Mouse (Mus musculus) lung, embryonic 15.5 days (tissue): ENCODE data around the gene Lmtk3. TPM values are rescaled to one million over a fixed set of nuclear protein-coding genes. Genes with fewer than 3 reads are reported as not detected.

ENCODE experiments used
- ATAC-seq: fragments of 200-750 bp; cut with Nextera tagmentation; 2 replicates; pipeline ENCODE4 v1.8.0; 2017; ENCODE audit warnings: moderate number of reproducible peaks, borderline replicate concordance; ENCODE audit not compliant: low FRiP score, low TSS enrichment; ENCODE audit errors: extremely low read depth
- H3K27ac ChIP-seq: fragments of 300-500 bp; sonication (generic); 2 replicates; pipeline ENCODE4 v1.5.1; 2015; ENCODE audit warnings: moderate library complexity, mild to moderate bottlenecking, inconsistent platforms
- H3K27me3 ChIP-seq: fragments of 300-500 bp; sonication (generic); 2 replicates; pipeline ENCODE4 v1.6.1; 2015; ENCODE audit warnings: inconsistent platforms
- H3K36me3 ChIP-seq: fragments of 300-500 bp; sonication (generic); 2 replicates; pipeline ENCODE4 v1.6.1; 2015; ENCODE audit warnings: inconsistent platforms
- H3K4me1 ChIP-seq: fragments of 300-500 bp; sonication (generic); 2 replicates; pipeline ENCODE4 v1.6.1; 2015; ENCODE audit warnings: inconsistent platforms
- H3K4me2 ChIP-seq: fragments of 300-500 bp; sonication (generic); 2 replicates; pipeline ENCODE4 v1.6.1; 2015; ENCODE audit warnings: inconsistent platforms, mild to moderate bottlenecking, moderate library complexity
- H3K4me3 ChIP-seq: fragments of 300-500 bp; sonication (generic); 2 replicates; pipeline ENCODE4 v1.5.1; 2015; ENCODE audit warnings: mild to moderate bottlenecking, inconsistent platforms
- H3K9ac ChIP-seq: fragments of 300-500 bp; sonication (generic); 2 replicates; pipeline ENCODE4 v1.6.1; 2015; ENCODE audit warnings: inconsistent platforms
- H3K9me3 ChIP-seq: fragments of 300-500 bp; sonication (generic); 2 replicates; pipeline ENCODE4 v1.6.1; 2016; ENCODE audit warnings: inconsistent platforms
- WGBS: fragments of 180-500 bp; shearing (Covaris S2); methylation state at CpG from one replicate; pipeline ENCODE4 v1.1.7; 2015; 5-methylcytosine and 5-hydroxymethylcytosine counted together
- polyA plus RNA-seq: library from polyadenylated mRNA; unstranded; fragments of >200 nt; fragmentation: Nextera tagmentation; extraction: Ambion mirVana; gene quantifications from 2 replicates; pipeline ENCODE4 v1.2.1, GENCODE M21; 2015

The Lmtk3 gene
- 1.1 and 1.4 TPM in 2 replicates for polyA plus RNA-seq

DNA sequence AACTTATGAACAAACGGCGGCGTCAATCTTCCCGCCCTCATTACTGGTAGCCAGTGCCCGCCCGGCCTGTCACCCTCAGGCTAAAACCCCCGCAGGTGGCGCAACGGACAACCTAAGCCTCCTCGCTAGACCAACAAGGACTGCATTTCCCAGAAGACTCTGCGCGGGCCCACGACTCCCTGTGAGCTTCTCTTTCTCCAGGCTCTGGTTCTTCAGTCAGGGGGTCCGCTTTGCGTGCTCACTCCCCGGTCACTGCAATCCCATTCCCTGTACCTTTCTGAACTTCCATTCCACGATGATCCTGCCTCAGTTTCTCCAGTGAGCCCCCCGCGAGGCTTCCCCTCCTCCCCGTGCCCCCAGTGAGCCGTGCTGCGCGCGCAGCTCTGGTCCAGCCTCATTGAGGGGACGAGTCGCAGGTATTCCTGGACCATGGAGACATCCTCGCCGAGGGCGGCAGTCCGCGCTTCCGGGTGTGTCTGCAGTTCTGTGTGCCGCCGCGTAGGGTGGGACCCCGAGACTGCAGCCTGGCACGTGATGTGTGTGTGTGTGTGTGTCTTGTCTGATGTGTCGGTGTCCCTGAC is at the start of gene Lmtk3:
TSS of gene Lmtk3 (plus strand) at position 228 of the 581 bp plus-strand sequence.
- Histone ChIP-seq H3K9me3 (no peaks in the 10 kb centered on the region), H3K9ac (peak within 1 kb of the TSS; percentile 49), H3K27ac (peak within 1 kb of the TSS; percentile 50; the same call in 1 of the 2 replicates), H3K4me2 (peak within 1 kb of the TSS; percentile 86), H3K4me1 (peaks cover 46% of the 10 kb centered on the region), H3K36me3 (no peaks in the 10 kb centered on the region), H3K27me3 (peaks cover 35% of the 10 kb centered on the region), H3K4me3 (peak within 1 kb of the TSS; percentile 62)
- WGBS = 1% methylated on average over 38 of the region's 38 CpGs
- ATAC-seq = peak; percentile 55

DNA sequence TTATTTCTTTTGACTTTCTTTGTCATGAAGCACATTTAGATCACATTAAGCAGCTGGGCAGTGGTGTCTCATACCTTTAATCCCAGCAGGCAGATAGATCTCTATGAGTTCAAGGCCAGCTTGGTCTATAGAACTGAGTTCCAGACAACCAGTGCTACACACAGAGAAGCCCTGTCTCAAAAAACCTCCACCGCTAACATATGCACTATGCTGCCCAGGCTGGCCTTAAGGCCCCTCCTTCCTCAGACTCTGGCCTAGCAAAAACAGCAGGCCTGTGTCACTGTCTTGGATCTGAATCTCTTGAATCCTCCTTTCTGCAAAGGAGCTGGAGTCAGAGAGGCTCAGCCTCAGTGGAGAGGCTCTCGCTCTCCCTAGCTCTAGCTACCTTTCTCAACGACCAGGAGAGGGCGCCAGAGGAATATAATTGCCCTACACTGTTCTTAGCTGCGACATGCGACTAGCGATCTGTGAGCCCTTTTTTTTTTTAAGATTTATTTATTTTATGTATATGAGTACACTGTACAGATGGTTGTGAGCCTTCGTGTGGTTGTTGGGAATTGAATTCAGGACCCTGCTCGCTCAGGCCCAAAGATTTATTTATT is 44.3 kb upstream of the Lmtk3 start:
- H3K4me1 ChIP-seq = peaks cover 9% of the 10 kb centered on the region; the same call in 1 of the 2 replicates
- WGBS = 7% methylated on average over 9 of the region's 9 CpGs

GRCm38 (mm10) chr7:45739820-45740219 is 43.7 kb upstream of the Lmtk3 start:
- no peak overlapping the region for H3K4me3 ChIP-seq
- no peaks in the 10 kb centered on the region for H3K27me3 ChIP-seq
- no peak overlapping the region for H3K4me2 ChIP-seq
- no peak overlapping the region for H3K9ac ChIP-seq
- H3K4me1 ChIP-seq = peaks cover 9% of the 10 kb centered on the region; the same call in 1 of the 2 replicates
- no peaks in the 10 kb centered on the region for H3K36me3 ChIP-seq
- no peak overlapping the region for H3K27ac ChIP-seq
- no peak for ATAC-seq
- H3K9me3 ChIP-seq = no peaks in the 10 kb centered on the region
- WGBS = 57% methylated on average over 10 of the region's 10 CpGs

More for the DNA sequence above, 44.3 kb upstream of the Lmtk3 start:
- Histone ChIP-seq H3K27me3 (no peaks in the 10 kb centered on the region), H3K36me3 (no peaks in the 10 kb centered on the region), H3K4me2 (no peak overlapping the region), H3K9me3 (no peaks in the 10 kb centered on the region), H3K4me3 (no peak overlapping the region), H3K27ac (no peak overlapping the region), H3K9ac (no peak overlapping the region)
- ATAC-seq = peak; percentile 73

DNA sequence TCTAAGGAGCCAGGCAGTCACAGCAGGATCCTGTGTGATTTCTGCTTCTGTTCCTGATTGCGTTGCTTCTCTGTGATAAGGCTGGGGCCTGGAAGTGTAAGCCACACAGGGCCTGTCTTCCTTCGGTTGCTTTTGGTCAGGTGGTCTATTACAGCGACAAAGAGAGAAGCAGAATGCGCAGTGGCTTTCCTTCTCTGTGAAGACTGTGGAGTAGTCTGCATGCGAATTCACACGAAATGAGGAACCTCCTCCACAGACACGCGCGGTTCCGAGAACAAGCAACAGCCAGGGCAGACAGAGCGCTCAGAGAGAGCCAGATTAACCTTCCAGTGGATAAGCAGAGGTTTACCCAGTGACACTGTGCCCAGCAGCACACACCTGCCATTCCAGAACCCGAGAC is 42.2 kb upstream of the Lmtk3 start:
- no peaks in the 10 kb centered on the region for H3K9me3 ChIP-seq
- ATAC-seq = no peak
- H3K9ac ChIP-seq = no peak overlapping the region
- 77% methylated on average over 12 of the region's 12 CpGs for WGBS
- H3K4me1 ChIP-seq = peaks cover 9% of the 10 kb centered on the region; the same call in 1 of the 2 replicates
- H3K4me2 ChIP-seq = peak overlapping the region; percentile 53
- H3K4me3 ChIP-seq = no peak overlapping the region
- H3K27me3 ChIP-seq = no peaks in the 10 kb centered on the region
- no peaks in the 10 kb centered on the region for H3K36me3 ChIP-seq
- H3K27ac ChIP-seq = no peak overlapping the region

GRCm38 (mm10) chr7:45741777-45742176 is 41.8 kb upstream of the Lmtk3 start:
- WGBS = 28% methylated on average over 11 of the region's 11 CpGs
- ATAC-seq = 0 out of 2 replicates have a peak, but pooled peaks have one; percentile 66
- Histone ChIP-seq H3K27me3 (no peaks in the 10 kb centered on the region), H3K4me3 (peak overlapping the region; percentile 33), H3K4me1 (peaks cover 9% of the 10 kb centered on the region; the same call in 1 of the 2 replicates), H3K9ac (no peak overlapping the region), H3K27ac (0 out of 2 replicates have a peak overlapping the region, but pooled peaks have one; percentile 0), H3K4me2 (peak overlapping the region; percentile 53), H3K9me3 (no peaks in the 10 kb centered on the region), H3K36me3 (no peaks in the 10 kb centered on the region)

GRCm38 (mm10) chr7:45742338-45742737 is 41.2 kb upstream of the Lmtk3 start:
- 0 out of 2 replicates have a peak, but pooled peaks have one; percentile 35 for ATAC-seq
- Histone ChIP-seq H3K27me3 (no peaks in the 10 kb centered on the region), H3K27ac (0 out of 2 replicates have a peak overlapping the region, but pooled peaks have one; percentile 0), H3K4me3 (peak overlapping the region; percentile 33), H3K4me2 (peak overlapping the region; percentile 53), H3K4me1 (peaks cover 9% of the 10 kb centered on the region; the same call in 1 of the 2 replicates), H3K9ac (no peak overlapping the region), H3K36me3 (no peaks in the 10 kb centered on the region), H3K9me3 (no peaks in the 10 kb centered on the region)
- 26% methylated on average over 19 of the region's 19 CpGs for WGBS

DNA sequence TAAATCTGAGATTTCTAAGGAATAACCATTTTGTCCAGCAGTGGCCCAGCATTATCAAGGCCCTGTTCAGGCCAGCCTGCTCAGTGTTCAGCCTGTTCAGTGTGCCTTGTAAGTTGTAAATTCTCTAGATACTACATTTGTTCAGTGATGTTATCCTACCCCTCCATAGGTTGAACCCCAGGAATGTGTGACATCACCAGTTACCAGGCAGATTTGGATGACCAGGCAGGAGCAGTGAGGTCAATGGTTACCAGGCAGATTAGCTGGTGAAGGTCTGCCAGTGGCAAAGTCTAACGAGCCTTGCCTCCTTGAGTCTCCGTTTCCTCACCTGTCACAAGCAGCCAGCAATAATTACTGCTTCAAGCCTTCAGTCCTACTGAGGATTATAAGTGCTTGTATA is 39.2 kb upstream of the Lmtk3 start:
- no peak for ATAC-seq
- H3K9me3 ChIP-seq = no peaks in the 10 kb centered on the region
- 17% methylated on average over 2 of the region's 2 CpGs for WGBS

GRCm38 (mm10) chr7:45746518-45746917 is 37.0 kb upstream of the Lmtk3 start:
- H3K36me3 ChIP-seq = no peaks in the 10 kb centered on the region
- H3K9me3 ChIP-seq = no peaks in the 10 kb centered on the region
- no peaks in the 10 kb centered on the region for H3K27me3 ChIP-seq
- H3K27ac ChIP-seq = no peak overlapping the region
- H3K4me1 ChIP-seq = peaks cover 13% of the 10 kb centered on the region
- H3K4me2 ChIP-seq = no peak overlapping the region
- 66% methylated on average over 6 of the region's 6 CpGs for WGBS
- no peak overlapping the region for H3K4me3 ChIP-seq
- no peak for ATAC-seq
- H3K9ac ChIP-seq = no peak overlapping the region

More for the DNA sequence above, 39.2 kb upstream of the Lmtk3 start:
- Histone ChIP-seq H3K27ac (no peak overlapping the region), H3K4me2 (no peak overlapping the region), H3K9ac (no peak overlapping the region), H3K36me3 (no peaks in the 10 kb centered on the region), H3K4me3 (no peak overlapping the region), H3K27me3 (no peaks in the 10 kb centered on the region), H3K4me1 (peaks cover 9% of the 10 kb centered on the region)

DNA sequence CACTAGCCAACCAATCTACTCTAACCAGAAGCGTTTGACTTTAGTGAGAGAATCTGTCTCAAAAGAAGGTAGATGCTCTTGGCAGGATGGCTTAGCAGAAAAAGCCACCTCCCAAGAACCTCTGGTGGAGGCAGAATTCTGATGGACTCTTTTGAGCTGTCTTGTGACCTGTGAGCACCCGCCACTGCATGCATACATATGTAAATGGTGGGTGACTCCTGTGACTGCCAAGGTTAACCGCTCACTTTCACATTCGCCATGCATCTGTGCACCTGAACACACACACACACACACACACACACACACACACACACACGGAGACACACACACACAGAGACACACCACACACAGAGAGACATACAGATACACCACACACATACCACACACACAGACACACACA is 36.1 kb upstream of the Lmtk3 start:
- no peaks in the 10 kb centered on the region for H3K27me3 ChIP-seq
- ATAC-seq = no peak
- H3K9ac ChIP-seq = no peak overlapping the region
- peaks cover 5% of the 10 kb centered on the region; the same call in 1 of the 2 replicates for H3K4me1 ChIP-seq
- 89% methylated on average over 5 of the region's 5 CpGs for whole genome bisulfite sequencing
- no peak overlapping the region for H3K4me3 ChIP-seq
- H3K9me3 ChIP-seq = no peaks in the 10 kb centered on the region
- no peaks in the 10 kb centered on the region for H3K36me3 ChIP-seq
- no peak overlapping the region for H3K27ac ChIP-seq
- no peak overlapping the region for H3K4me2 ChIP-seq

DNA sequence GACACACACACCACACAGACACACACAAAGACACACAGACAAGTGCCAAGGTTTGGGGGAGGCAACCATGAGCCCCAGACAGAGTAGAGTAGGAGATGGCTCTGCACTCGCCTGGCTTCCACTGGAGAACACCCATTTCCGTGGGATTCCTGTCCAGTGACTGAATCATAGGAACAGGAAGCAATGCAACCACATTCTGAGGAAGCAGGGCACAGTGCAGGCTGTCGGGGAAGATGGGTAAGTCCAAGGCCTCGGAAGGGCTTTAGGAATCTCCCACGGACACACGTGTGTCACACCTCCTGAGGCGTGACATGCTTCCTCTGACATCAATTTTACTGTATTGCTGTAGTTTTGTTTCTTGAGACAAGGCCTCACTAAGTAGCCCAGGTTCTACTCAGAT is 35.4 kb upstream of the Lmtk3 start:
- Histone ChIP-seq H3K9ac (no peak overlapping the region), H3K4me2 (no peak overlapping the region), H3K4me3 (no peak overlapping the region), H3K27ac (no peak overlapping the region), H3K36me3 (no peaks in the 10 kb centered on the region), H3K9me3 (no peaks in the 10 kb centered on the region), H3K27me3 (no peaks in the 10 kb centered on the region), H3K4me1 (peaks cover 5% of the 10 kb centered on the region; the same call in 1 of the 2 replicates)
- no peak; the same call in 1 of the 2 replicates for ATAC-seq
- 55% methylated on average over 7 of the region's 7 CpGs for WGBS

GRCm38 (mm10) chr7:45749401-45749800 is 34.1 kb upstream of the Lmtk3 start:
- Histone ChIP-seq H3K27me3 (no peaks in the 10 kb centered on the region), H3K9me3 (no peaks in the 10 kb centered on the region), H3K9ac (no peak overlapping the region), H3K4me3 (no peak overlapping the region), H3K27ac (no peak overlapping the region), H3K36me3 (no peaks in the 10 kb centered on the region), H3K4me1 (peaks cover 5% of the 10 kb centered on the region; the same call in 1 of the 2 replicates), H3K4me2 (no peak overlapping the region)
- WGBS = 27% methylated on average over 8 of the region's 10 CpGs
- no peak for ATAC-seq

DNA sequence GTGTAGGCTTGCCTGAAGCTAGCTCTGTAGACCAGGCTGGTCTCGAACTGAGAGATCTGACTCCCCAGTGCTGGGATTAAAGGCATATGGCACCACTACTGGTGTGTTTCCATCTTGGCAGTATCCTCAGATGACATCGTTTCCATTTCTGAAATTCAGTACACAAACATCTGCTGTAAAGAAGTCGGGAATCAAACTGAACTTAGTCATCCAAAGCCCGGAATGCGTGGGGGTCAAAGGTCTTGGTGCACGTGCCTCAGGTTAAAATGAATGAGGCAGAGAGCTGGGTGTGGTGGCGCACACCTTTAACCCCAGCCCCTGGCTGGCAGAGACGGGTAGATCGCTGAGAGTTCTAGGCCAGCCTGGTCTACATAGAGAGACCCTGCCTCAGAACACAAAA is 33.4 kb upstream of the Lmtk3 start:
- Histone ChIP-seq H3K4me3 (no peak overlapping the region), H3K9me3 (no peaks in the 10 kb centered on the region), H3K36me3 (no peaks in the 10 kb centered on the region), H3K9ac (no peak overlapping the region), H3K27ac (no peak overlapping the region), H3K4me2 (no peak overlapping the region), H3K4me1 (peaks cover 5% of the 10 kb centered on the region; the same call in 1 of the 2 replicates), H3K27me3 (no peaks in the 10 kb centered on the region)
- ATAC-seq = no peak
- WGBS = 62% methylated on average over 9 of the region's 9 CpGs
